Mouse (Mus musculus) midbrain, postnatal 0 days (tissue): ENCODE data around the gene Wwtr1. TPM values are rescaled to one million over a fixed set of nuclear protein-coding genes. Genes with fewer than 3 reads are reported as not detected.
A peak's percentile ranks its signal among the peaks of the same experiment; 100 is the strongest.

Experiments
- ATAC-seq: fragments of 200-750 bp; cut with Nextera tagmentation; 2 replicates; pipeline ENCODE4 v1.8.0; 2017; ENCODE audit warnings: moderate number of reproducible peaks, mild to moderate bottlenecking, moderate TSS enrichment, moderate library complexity; ENCODE audit not compliant: low FRiP score
- DNase-seq: peaks from one replicate; pipeline ENCODE4 v3.0.0-alpha.2; 2015; ENCODE audit warnings: low spot score
- H3K27ac ChIP-seq: fragments of 300-500 bp; sonication (generic); 2 replicates; pipeline ENCODE4 v1.5.1; 2014; ENCODE audit warnings: low read depth, mild to moderate bottlenecking, low read length, mixed read lengths
- H3K27me3 ChIP-seq: fragments of 300-500 bp; sonication (generic); 2 replicates; pipeline ENCODE4 v1.6.1; 2014; ENCODE audit warnings: low read length, control low read depth, mixed read lengths; ENCODE audit not compliant: insufficient read depth
- H3K36me3 ChIP-seq: fragments of 300-500 bp; sonication (generic); 2 replicates; pipeline ENCODE4 v1.6.1; 2014; ENCODE audit warnings: low read length, control low read depth, mixed read lengths; ENCODE audit not compliant: insufficient read depth
- H3K4me1 ChIP-seq: fragments of 300-500 bp; sonication (generic); 2 replicates; pipeline ENCODE4 v1.6.1; 2014; ENCODE audit warnings: mild to moderate bottlenecking, control low read depth, antibody characterized with exemption, low read length, mixed read lengths; ENCODE audit not compliant: insufficient read depth
- H3K4me2 ChIP-seq: fragments of 300-500 bp; sonication (generic); 2 replicates; pipeline ENCODE4 v1.6.1; 2014; ENCODE audit warnings: low read depth, mild to moderate bottlenecking, low read length, mixed read lengths; ENCODE audit not compliant: poor library complexity, severe bottlenecking
- H3K4me3 ChIP-seq: fragments of 300-500 bp; sonication (generic); 2 replicates; pipeline ENCODE4 v1.5.1; 2014; ENCODE audit warnings: low read depth, mild to moderate bottlenecking, low read length, moderate library complexity
- H3K9ac ChIP-seq: fragments of 300-500 bp; sonication (generic); replicated peaks from 2 replicates; pipeline ENCODE4 v1.6.1; 2014; ENCODE audit warnings: mild to moderate bottlenecking, low read length, moderate library complexity, mixed read lengths; ENCODE audit not compliant: poor library complexity, severe bottlenecking
- H3K9me3 ChIP-seq: fragments of 300-500 bp; sonication (generic); 2 replicates; pipeline ENCODE4 v1.6.1; 2016; ENCODE audit warnings: low read length, control low read depth
- CTCF ChIP-seq: IDR thresholded peaks from 2 replicates; pipeline ENCODE4 v1.5.1; 2016; ENCODE audit warnings: antibody characterized with exemption, mild to moderate bottlenecking
- WGBS: fragments of 180-500 bp; shearing (Covaris S2); extraction: QIAGEN DNeasy Blood & Tissue Kit; methylation state at CpG from one replicate; pipeline ENCODE4 v1.1.7; 2014; 5-methylcytosine and 5-hydroxymethylcytosine counted together
- polyA plus RNA-seq: library from polyadenylated mRNA; unstranded; fragments of >200 nt; fragmentation: Nextera tagmentation; extraction: Ambion mirVana; gene quantifications from 2 replicates; pipeline ENCODE4 v1.2.1, GENCODE M21; 2015
- total RNA-seq: library from RNA; depleted of rRNA; stranded (reverse); fragments of >200 nt; gene quantifications from 2 replicates; pipeline ENCODE4 v1.2.3, GENCODE M21; 2014

Gene Wwtr1
- total and polyA plus RNA-seq, 2 experiments from 2014 or later, result 8.6 to 27.2 TPM

DNA sequence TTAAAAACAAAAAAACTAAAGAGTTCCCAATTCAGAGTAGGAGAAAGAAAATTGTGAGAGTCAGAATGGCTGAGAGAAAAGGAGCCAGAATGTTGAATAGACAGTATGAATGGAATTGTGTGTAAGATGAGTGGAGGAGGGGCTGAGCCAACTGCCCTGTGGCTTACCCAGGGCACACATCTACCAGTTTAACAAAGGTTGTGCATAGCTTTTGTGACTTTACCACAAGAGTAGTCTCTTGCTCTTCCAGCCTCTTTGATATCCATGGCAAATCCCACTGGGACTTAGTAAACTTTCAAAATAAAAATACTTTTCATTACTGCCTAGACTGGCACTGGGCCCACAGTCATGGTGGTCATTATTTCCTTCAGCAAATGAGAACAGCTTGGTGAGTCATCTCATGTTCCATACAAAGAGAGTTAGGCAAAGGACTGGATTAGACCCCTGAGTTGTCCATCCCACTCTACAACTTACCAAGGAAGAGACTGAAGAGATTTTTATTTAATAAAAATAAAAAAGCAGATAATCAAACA is 32.8 kb downstream of the Wwtr1 start:
- DNase-seq, result peak; percentile 10
- TF ChIP-seq CTCF, result no peak

DNA sequence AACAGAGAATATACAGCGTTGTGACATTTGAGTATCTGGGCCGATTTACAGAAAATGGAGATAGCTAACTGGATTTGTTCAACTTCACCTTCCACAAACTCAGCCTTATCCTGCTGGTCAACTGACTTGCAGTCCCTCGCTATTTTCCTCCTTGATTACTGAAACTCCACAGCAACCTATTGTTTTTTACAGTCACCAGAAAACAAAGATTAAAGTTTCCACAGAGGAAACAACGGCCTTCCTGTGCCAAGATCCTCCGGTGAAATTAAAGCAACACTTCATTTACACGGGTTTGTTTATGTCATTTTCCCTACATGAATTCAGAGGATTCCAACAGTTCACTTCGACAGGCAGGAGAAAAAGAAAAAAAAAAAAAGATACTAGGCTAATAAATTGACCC is 34.5 kb downstream of the Wwtr1 start:
- no peak for DNase-seq
- H3K4me3 ChIP-seq, result no peak overlapping the region
- peaks cover 3% of the 10 kb centered on the region; the same call in 1 of the 2 replicates for H3K4me1 ChIP-seq
- no peak overlapping the region for H3K9ac ChIP-seq
- 73% methylated on average over 7 of the region's 7 CpGs for WGBS
- no peaks in the 10 kb centered on the region for H3K27me3 ChIP-seq
- no peaks in the 10 kb centered on the region for H3K9me3 ChIP-seq
- no peak for TF ChIP-seq CTCF
- ATAC-seq, result no peak
- H3K4me2 ChIP-seq, result no peak overlapping the region
- H3K27ac ChIP-seq, result no peak overlapping the region
- no peaks in the 10 kb centered on the region for H3K36me3 ChIP-seq

More for the DNA sequence above, 32.8 kb downstream of the Wwtr1 start:
- no peak overlapping the region for H3K4me2 ChIP-seq
- ATAC-seq, result no peak
- H3K4me1 ChIP-seq, result peaks cover 3% of the 10 kb centered on the region; the same call in 1 of the 2 replicates
- no peaks in the 10 kb centered on the region for H3K36me3 ChIP-seq
- no peaks in the 10 kb centered on the region for H3K9me3 ChIP-seq
- H3K9ac ChIP-seq, result no peak overlapping the region
- no peak overlapping the region for H3K27ac ChIP-seq
- H3K27me3 ChIP-seq, result no peaks in the 10 kb centered on the region
- no peak overlapping the region for H3K4me3 ChIP-seq

DNA sequence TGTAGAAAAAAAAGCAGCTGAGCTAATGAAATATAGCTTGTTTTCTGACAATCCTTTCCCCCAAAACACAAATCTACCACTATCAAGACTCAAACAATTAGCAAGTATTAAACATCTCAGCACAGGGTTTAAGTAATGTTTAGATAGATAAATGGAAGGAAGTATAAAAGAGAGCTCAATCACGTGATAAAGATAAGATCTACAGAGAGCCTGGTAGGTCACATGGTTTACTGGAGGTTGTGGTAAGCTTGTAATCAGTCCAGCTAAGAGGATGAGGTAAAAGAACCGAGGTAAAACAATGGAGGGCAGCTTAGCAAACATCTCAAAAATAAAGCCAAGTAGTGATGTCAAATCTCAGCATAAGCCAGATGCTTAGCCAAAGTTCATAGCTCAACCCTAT is 35.2 kb downstream of the Wwtr1 start:
- Histone ChIP-seq H3K9me3 (no peaks in the 10 kb centered on the region), H3K36me3 (no peaks in the 10 kb centered on the region), H3K9ac (no peak overlapping the region), H3K27me3 (no peaks in the 10 kb centered on the region), H3K27ac (no peak overlapping the region), H3K4me2 (no peak overlapping the region), H3K4me1 (peaks cover 3% of the 10 kb centered on the region; the same call in 1 of the 2 replicates), H3K4me3 (no peak overlapping the region)
- ATAC-seq (no peak), DNase-seq (no peak)
- 70% methylated on average over 2 of the region's 2 CpGs for WGBS
- TF ChIP-seq CTCF, result no peak

DNA sequence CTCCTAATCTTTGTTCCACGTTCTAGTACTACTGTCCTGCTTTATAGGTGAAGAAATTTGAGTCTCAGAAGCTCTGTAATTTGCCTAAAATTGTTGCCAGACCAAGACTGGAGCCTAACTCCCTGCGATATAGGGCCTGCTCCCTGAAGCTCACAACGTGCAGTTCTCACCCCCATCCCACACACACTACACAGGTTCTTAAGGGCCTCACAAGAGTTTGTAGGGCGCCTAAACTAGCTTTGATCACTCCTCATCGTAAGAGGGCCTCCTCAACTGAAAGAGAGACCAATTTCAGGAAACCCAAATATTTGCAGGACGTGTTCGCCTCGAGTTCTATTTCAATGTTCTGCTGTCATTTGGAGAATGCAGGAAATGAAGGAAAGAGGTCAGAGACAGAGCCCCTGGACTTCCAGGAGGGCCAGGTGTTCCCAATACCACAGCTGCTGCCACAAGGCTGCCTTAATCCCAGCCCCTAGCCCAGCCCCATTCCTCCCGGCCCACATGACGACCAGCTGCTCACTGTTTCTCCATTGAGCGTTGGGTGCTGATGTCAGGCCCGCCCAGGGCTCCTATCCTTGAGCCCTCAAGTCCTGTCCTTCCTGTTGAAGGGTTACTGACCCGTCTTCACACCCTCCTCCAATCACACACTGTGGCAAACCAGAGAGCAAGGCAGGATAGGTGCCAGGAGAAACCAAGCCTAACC is 40.1 kb downstream of the Wwtr1 start:
- Histone ChIP-seq H3K9me3 (no peaks in the 10 kb centered on the region), H3K9ac (no peak overlapping the region), H3K4me2 (no peak overlapping the region), H3K36me3 (no peaks in the 10 kb centered on the region), H3K4me1 (no peaks in the 10 kb centered on the region), H3K27me3 (no peaks in the 10 kb centered on the region), H3K4me3 (no peak overlapping the region), H3K27ac (no peak overlapping the region)
- 83% methylated on average over 13 of the region's 13 CpGs for WGBS
- DNase-seq (no peak), ATAC-seq (no peak)
- TF ChIP-seq CTCF, result no peak

DNA sequence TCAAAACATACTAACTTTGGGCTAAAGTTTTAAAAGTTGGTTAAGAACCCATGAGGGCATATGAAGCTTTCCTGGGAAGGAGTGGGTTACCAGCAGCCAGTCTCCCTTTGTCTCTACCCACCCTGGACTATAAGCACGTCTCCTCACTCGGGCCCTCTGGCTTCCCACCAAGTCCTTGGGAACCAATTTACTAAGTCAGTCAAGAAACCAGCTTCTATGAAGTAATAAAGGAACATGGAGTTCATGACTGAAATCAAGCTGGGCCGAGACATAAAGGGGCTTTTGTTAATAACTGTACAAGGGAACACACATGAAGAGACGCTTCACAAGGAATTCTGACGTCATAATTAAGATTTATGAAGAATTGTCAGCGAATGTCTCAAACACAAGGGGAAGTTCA is 41.3 kb downstream of the Wwtr1 start:
- H3K4me1 ChIP-seq, result no peaks in the 10 kb centered on the region
- H3K9me3 ChIP-seq, result no peaks in the 10 kb centered on the region
- no peaks in the 10 kb centered on the region for H3K27me3 ChIP-seq
- DNase-seq, result peak; percentile 63
- WGBS, result 67% methylated on average over 6 of the region's 6 CpGs
- no peaks in the 10 kb centered on the region for H3K36me3 ChIP-seq
- ATAC-seq, result no peak
- no peak overlapping the region for H3K9ac ChIP-seq
- no peak for TF ChIP-seq CTCF
- H3K4me3 ChIP-seq, result no peak overlapping the region
- H3K4me2 ChIP-seq, result no peak overlapping the region
- no peak overlapping the region for H3K27ac ChIP-seq

DNA sequence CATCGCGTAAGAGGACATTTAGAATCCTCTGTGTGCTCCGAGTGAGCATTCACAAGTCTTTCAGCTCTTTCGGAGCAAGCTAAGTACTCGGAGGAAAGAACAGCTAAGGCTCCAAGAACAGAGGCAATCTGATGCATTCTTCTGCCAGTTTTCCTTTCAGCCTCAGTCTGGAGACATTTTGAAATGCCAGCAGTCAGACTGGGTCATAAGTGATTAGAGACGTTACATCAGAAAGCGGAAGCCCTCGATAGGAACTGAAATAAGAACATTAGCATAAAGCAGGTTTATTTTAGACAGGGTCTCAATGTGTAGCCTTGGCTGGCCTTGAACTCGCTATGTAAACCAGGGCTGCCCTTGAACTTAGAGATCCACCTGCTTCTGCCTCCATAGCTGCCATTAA is 41.8 kb downstream of the Wwtr1 start:
- Histone ChIP-seq H3K27ac (no peak overlapping the region), H3K4me2 (no peak overlapping the region), H3K4me1 (no peaks in the 10 kb centered on the region), H3K4me3 (no peak overlapping the region), H3K9me3 (no peaks in the 10 kb centered on the region), H3K36me3 (no peaks in the 10 kb centered on the region), H3K9ac (no peak overlapping the region), H3K27me3 (no peaks in the 10 kb centered on the region)
- TF ChIP-seq CTCF, result no peak
- WGBS, result 82% methylated on average over 9 of the region's 9 CpGs
- ATAC-seq (no peak), DNase-seq (no peak)
